Mouse (Mus musculus): ENCODE measurements around the gene Tnfaip1.

DNA sequence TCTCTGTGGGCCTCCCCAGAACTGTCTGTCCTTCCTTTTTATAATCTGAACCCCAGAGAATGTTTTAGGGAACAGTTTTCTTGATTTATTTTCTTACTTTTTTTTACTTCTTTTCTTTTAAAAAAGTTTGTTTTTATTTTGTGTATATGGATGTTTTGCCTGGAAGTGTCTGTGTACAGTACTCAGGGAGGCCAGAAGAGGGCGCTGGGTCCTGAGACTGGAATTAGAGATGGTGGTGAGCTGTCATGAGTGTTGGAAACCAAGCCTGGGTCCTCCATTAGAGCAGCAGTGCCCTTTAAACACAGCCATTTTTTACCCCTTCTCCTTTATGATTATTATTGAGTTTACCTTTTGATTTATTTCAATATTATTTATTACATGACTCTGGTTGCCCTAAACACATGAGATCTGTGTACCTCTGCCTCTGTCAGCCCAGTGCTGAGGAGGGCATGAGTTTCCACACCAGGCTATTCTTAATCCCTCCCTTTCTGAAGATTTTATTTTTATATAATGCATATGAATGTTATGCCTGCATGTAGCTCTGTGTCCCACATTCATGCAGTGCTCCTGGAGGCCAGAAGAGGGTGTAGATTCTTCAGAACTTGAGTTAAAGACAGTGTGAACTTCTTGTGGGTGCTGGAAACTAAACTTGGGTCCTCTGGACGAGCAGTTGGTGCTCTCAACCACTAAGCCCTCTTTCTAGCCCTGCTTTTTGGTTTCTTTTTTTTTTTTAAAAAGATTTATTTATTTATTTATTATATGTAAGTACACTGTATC, 20.4 kb downstream of the Tnfaip1 start:
- TF ChIP-seq GATA1 (IDR thresholded peaks at IDR 0.05; ENCODE audit: borderline replicate concordance, low read length) (no peak), FLI1 (IDR thresholded peaks at IDR 0.05; ENCODE audit: low read length) (no peak)
